Mouse (Mus musculus): ENCODE data around the gene Edar. TPM values are rescaled to one million over a fixed set of nuclear protein-coding genes. Genes with fewer than 3 reads are reported as not detected.

Gene Edar
- under 1 TPM; 0.12 to 0.38 TPM for polyA plus RNA-seq (2017; shearing (Covaris generic))

DNA sequence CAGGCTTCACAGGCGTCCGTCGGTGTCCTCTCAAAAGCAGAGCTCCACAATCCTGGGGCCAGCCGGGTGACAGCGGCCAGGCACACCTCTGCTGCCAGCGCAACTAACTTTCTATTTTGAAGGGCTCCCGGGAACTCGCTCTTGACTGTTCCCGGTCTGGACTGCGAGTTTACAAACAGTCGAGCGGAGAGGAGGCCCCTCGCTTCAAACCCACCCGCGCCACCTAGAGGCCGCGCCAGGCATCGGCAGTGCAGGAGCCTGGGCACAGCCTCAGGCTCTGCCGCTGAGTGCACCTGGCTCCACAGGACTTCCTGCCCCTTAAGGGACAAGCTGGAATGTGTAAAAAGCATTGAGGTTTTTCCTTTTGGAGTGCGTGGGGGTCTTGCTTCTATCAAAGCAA is at the start of gene Edar:
Edar (minus strand) TSS at position 122 of the 400 bp plus-strand sequence.

GRCm38 (mm10) chr10:58718110-58718509 is 42.7 kb upstream of the Edar start, which contains the start of gene Gm17542:
Gene Gm17542 (minus strand): TSS chr10:58718210.

Other genes with a start within 250 kb of the Edar start
- 10 to 100 TPM; 38.7 to 41.8 TPM for gene Ranbp2, start 228.7 kb downstream of the Edar start, polyA plus RNA-seq (2017; shearing (Covaris generic))
- gene Ccdc138, start 177.7 kb downstream of the Edar start, polyA plus RNA-seq (2017; shearing (Covaris generic)) = 1 to 10 TPM; 3.0 to 3.2 TPM
- not detected for gene Gm17542, start 42.6 kb upstream of the Edar start, polyA plus RNA-seq (2017; shearing (Covaris generic))
- under 1 TPM in 1 of 2 experiments, not detected in 1; 0.72 TPM for gene Sh3rf3, start 137.7 kb upstream of the Edar start, polyA plus RNA-seq (2017; shearing (Covaris generic))

Data from inflammation-experienced regulatory T-cells (primary cell).